Mouse (Mus musculus): ENCODE results near the gene Isca1. TPM values are rescaled to one million over a fixed set of nuclear protein-coding genes. Genes with fewer than 3 reads are reported as not detected.
"Not testable (repeated sequence)": the region's sequence is repeated elsewhere in the genome, so short reads cannot be mapped to it uniquely, and the experiment has no call there.

The Isca1 gene
- polyA plus RNA-seq, 1 experiment from 2014 or later = 213 TPM

DNA sequence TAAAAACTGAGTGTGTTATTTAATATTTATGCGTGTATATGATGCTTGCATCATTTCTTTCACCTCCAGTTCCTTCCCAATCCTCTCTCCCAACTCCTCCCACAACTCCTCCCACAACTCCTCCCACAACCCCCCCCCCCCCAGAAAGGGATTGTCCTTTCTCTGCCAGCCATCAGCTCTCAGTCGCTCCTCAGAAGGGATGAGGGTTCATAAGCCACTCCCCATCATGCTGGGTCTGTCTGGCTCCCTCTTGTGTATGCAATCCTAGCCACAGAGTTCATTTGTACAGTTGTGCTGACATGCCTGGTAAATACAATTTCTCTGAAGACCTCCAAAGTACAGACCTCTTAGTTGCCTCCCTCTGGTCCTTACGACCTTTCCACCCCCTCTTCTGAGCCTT lies 34.4 kb downstream of the Isca1 start:
- Histone ChIP-seq H3K36me3 (ENCODE audit: control insufficient read depth, insufficient read depth, low read length) (no peaks in the 10 kb centered on the region), H3K27ac (replicated peaks in 1 of 2; ENCODE audit: control insufficient read depth in 1 of 2, insufficient read depth in 1 of 2, low read depth in 2 of 2, low read length in 2 of 2) (no peak overlapping the region), H3K4me1 (ENCODE audit: control insufficient read depth in 2 of 2, insufficient read depth in 2 of 2, low read length in 2 of 2) (no peaks in the 10 kb centered on the region), H3K4me2 (ENCODE audit: low read length) (no peak overlapping the region), H3K9me3 (ENCODE audit: control insufficient read depth, low read length) (no peaks in the 10 kb centered on the region), H3K9ac (ENCODE audit: low read length) (no peak overlapping the region), H3K4me3 (ENCODE audit: control insufficient read depth in 1 of 2, insufficient read depth in 1 of 2, low read depth in 1 of 2, low read length in 2 of 2) (no peak overlapping the region), H3K27me3 (ENCODE audit: control insufficient read depth, insufficient read depth, low read length) (no peaks in the 10 kb centered on the region)
- ATAC-seq (ENCODE audit: insufficient number of reproducible peaks, insufficient read depth, low FRiP score, low read depth) = no peak
- 23% methylated on average over 3 of the region's 3 CpGs for WGBS

DNA sequence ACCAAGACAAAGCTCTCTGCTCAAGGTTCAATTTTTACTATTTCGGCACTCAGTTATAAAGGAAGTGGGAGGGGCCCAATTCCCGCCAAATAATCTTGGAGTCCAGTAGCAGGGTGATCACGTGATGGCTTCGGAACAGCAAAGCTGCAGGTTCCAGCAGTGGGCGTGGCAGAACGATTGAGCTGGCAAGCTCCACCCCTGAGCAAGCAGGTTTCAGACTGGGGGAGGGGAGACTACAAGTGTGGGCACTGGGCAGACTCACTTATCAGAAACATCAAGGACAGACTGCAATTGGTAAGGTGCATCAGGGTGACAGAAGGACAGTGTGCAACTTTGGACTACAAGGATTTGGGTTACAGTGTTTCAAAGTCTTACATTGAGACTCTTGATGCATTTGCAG lies 35.3 kb downstream of the Isca1 start:
- H3K36me3 ChIP-seq (ENCODE audit: control insufficient read depth, insufficient read depth, low read length); ATAC-seq (ENCODE audit: insufficient number of reproducible peaks, insufficient read depth, low FRiP score, low read depth); H3K27ac ChIP-seq (replicated peaks in 1 of 2; ENCODE audit: control insufficient read depth in 1 of 2, insufficient read depth in 1 of 2, low read depth in 2 of 2, low read length in 2 of 2); H3K4me3 ChIP-seq (ENCODE audit: control insufficient read depth in 1 of 2, insufficient read depth in 1 of 2, low read depth in 1 of 2, low read length in 2 of 2); H3K9me3 ChIP-seq (ENCODE audit: control insufficient read depth, low read length); H3K27me3 ChIP-seq (ENCODE audit: control insufficient read depth, insufficient read depth, low read length); H3K4me1 ChIP-seq (ENCODE audit: control insufficient read depth in 2 of 2, insufficient read depth in 2 of 2, low read length in 2 of 2); H3K4me2 ChIP-seq (ENCODE audit: low read length); H3K9ac ChIP-seq (ENCODE audit: low read length): not testable (repeated sequence)
- 38% methylated on average over 6 of the region's 6 CpGs for WGBS

DNA sequence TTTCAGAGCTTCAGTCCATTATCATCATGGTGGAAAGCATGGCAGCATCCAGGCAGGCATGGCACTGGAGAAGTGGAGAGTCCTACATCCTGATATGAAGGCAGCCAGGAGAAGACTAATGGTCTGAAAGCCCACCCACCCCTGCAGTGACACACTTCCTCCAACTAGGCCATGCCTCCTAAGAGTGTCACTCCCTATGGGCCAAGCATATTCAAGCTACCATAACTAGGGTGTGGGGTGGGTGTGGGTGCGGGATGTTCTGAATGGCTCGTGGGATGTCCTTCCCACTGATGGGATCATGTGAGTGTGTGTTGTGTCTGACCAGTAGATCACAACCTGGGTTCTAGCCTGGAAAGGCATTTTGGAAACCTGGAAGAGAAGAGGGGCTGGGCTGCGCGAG lies 35.7 kb downstream of the Isca1 start:
- 75% methylated on average over 2 of the region's 4 CpGs for WGBS
- Histone ChIP-seq H3K36me3 (ENCODE audit: control insufficient read depth, insufficient read depth, low read length) (no peaks in the 10 kb centered on the region), H3K4me3 (ENCODE audit: control insufficient read depth in 1 of 2, insufficient read depth in 1 of 2, low read depth in 1 of 2, low read length in 2 of 2) (no peak overlapping the region), H3K4me2 (ENCODE audit: low read length) (no peak overlapping the region), H3K27me3 (ENCODE audit: control insufficient read depth, insufficient read depth, low read length) (no peaks in the 10 kb centered on the region), H3K9ac (ENCODE audit: low read length) (no peak overlapping the region), H3K4me1 (ENCODE audit: control insufficient read depth in 2 of 2, insufficient read depth in 2 of 2, low read length in 2 of 2) (no peaks in the 10 kb centered on the region), H3K9me3 (ENCODE audit: control insufficient read depth, low read length) (no peaks in the 10 kb centered on the region), H3K27ac (replicated peaks in 1 of 2; ENCODE audit: control insufficient read depth in 1 of 2, insufficient read depth in 1 of 2, low read depth in 2 of 2, low read length in 2 of 2) (no peak overlapping the region)
- ATAC-seq (ENCODE audit: insufficient number of reproducible peaks, insufficient read depth, low FRiP score, low read depth) = no peak

DNA sequence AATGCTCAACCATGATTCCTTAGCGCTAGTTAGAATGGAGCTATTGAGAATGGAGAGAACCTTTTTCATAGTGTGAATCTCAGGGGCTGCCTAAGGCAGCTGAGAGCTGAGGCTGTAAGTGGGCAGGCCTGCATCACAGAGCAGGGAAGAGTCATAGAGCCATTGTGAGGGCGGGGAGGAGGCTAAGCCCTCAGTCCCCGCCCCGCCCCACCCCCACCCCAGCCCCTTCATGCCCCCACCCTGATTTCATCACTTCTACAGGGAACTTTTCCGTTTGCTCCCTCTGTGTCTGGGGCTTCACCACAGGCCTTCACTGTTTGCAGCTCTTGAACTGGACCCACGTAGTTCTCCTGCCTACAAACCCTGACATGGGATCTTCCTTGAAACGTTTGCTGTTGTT lies 38.0 kb downstream of the Isca1 start, which contains the start of gene Spata31d1d:
Gene Spata31d1d (minus strand): TSS at position 101 of the 400 bp plus-strand sequence.
- Histone ChIP-seq H3K27me3 (ENCODE audit: control insufficient read depth, insufficient read depth, low read length) (no peaks in the 10 kb centered on the region; the same call in 1 of the 2 replicates), H3K4me3 (ENCODE audit: control insufficient read depth in 1 of 2, insufficient read depth in 1 of 2, low read depth in 1 of 2, low read length in 2 of 2) (no peak within 1 kb of the TSS), H3K4me1 (ENCODE audit: control insufficient read depth in 2 of 2, insufficient read depth in 2 of 2, low read length in 2 of 2) (peaks cover 0 to 3% of the 10 kb centered on the region in 2 experiments; a peak in 1 of 4 replicates), H3K9me3 (ENCODE audit: control insufficient read depth, low read length) (no peaks in the 10 kb centered on the region), H3K9ac (ENCODE audit: low read length) (no peak within 1 kb of the TSS), H3K27ac (replicated peaks in 1 of 2; ENCODE audit: control insufficient read depth in 1 of 2, insufficient read depth in 1 of 2, low read depth in 2 of 2, low read length in 2 of 2) (no peak within 1 kb of the TSS), H3K36me3 (ENCODE audit: control insufficient read depth, insufficient read depth, low read length) (no peaks in the 10 kb centered on the region), H3K4me2 (ENCODE audit: low read length) (no peak within 1 kb of the TSS)
- 28% methylated on average over 7 of the region's 7 CpGs for WGBS
- no peak for ATAC-seq (ENCODE audit: insufficient number of reproducible peaks, insufficient read depth, low FRiP score, low read depth)

DNA sequence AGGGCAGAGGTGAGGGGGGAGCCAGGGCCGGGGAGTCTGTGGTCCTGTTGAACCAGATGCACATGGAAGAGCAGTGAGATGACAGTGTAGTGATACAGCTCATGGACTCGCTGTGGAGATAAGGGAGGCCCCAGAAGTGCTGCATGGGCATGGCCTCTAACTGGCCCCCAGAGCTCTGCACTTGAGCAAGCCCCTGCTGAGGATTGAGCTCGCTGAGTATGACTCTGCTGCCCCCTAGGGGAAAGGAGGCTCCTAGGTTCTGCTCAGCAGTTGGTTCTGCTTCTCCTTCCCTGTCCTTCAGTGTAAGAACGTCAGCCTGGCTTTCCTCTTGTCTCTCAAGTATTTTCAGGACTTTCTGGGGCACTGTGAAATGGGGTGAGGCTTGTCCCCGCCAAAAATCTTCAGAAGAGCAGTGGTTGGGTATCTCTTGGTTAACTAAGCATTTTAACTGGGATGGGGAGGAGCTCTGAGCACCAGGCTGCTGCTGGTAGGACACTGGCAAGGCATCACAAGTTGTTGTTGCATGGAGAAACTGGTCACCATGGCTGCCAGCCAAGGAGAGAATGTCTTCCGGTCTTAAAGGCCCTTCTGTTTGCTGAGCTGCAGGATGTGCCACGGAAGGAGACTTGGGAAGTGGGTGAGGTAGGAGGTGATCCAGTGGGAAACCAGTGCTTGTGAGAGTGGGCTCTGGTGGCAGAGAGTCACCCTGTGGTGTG lies 41.1 kb downstream of the Isca1 start:
- Histone ChIP-seq H3K9me3 (ENCODE audit: control insufficient read depth, low read length) (no peaks in the 10 kb centered on the region), H3K36me3 (ENCODE audit: control insufficient read depth, insufficient read depth, low read length) (no peaks in the 10 kb centered on the region), H3K4me3 (ENCODE audit: control insufficient read depth in 1 of 2, insufficient read depth in 1 of 2, low read depth in 1 of 2, low read length in 2 of 2) (no peak overlapping the region), H3K4me2 (ENCODE audit: low read length) (no peak overlapping the region), H3K27me3 (ENCODE audit: control insufficient read depth, insufficient read depth, low read length) (no peaks in the 10 kb centered on the region; the same call in none of the 2 replicates), H3K9ac (ENCODE audit: low read length) (no peak overlapping the region), H3K27ac (replicated peaks in 1 of 2; ENCODE audit: control insufficient read depth in 1 of 2, insufficient read depth in 1 of 2, low read depth in 2 of 2, low read length in 2 of 2) (no peak overlapping the region), H3K4me1 (ENCODE audit: control insufficient read depth in 2 of 2, insufficient read depth in 2 of 2, low read length in 2 of 2) (peaks cover 4 to 7% of the 10 kb centered on the region in 2 experiments; a peak in 2 of 4 replicates)
- 13% methylated on average over 7 of the region's 7 CpGs for WGBS
- ATAC-seq (ENCODE audit: insufficient number of reproducible peaks, insufficient read depth, low FRiP score, low read depth) = peak; percentile 62; the same call in 1 of the 2 replicates

DNA sequence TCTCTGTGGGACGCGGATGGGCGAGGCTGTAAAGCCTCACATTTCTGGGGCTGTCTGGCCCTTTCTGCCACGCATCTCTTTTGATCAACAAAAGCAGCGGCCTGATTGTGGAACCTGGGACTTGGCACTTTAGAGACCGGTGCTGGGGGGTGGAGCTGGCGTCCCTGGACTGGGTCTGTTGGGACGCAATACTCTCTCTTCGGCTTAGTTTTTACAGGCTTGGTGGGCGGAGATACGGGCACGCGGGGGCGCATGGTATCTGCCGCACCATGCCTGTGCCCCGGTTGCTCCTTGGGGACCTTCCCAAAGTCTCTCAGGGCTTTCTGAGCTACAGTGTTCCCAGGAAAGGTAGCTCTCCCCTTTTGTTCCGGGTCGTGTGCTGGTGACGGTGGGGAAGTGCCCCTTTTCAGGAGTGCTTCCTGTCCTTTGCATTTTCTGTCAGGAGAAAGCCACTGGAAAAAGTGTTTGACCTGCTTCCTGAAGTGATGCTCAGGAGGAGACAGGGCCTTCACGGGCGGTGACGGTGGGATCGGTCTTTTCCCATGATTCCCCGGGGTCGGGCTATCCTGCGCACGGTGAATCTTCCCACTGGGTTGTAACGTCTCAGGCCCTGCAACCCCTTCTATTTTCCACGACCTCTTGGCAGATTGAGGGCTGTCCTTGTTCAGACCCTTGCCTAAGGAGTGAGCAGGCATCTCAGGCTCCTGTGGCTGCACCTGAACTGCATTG lies 43.3 kb downstream of the Isca1 start:
- no peaks in the 10 kb centered on the region for H3K9me3 ChIP-seq (ENCODE audit: control insufficient read depth, low read length)
- H3K27ac ChIP-seq (replicated peaks in 1 of 2; ENCODE audit: control insufficient read depth in 1 of 2, insufficient read depth in 1 of 2, low read depth in 2 of 2, low read length in 2 of 2) = no peak overlapping the region
- peak overlapping the region; percentile 23 to 24; a peak in 3 of 4 replicates for H3K4me3 ChIP-seq (ENCODE audit: control insufficient read depth in 1 of 2, insufficient read depth in 1 of 2, low read depth in 1 of 2, low read length in 2 of 2)
- no peaks in the 10 kb centered on the region for H3K36me3 ChIP-seq (ENCODE audit: control insufficient read depth, insufficient read depth, low read length)
- H3K4me2 ChIP-seq (ENCODE audit: low read length) = peak overlapping the region; percentile 62
- peak overlapping the region; percentile 47; the same call in 1 of the 2 replicates for H3K9ac ChIP-seq (ENCODE audit: low read length)
- WGBS = 19% methylated on average over 29 of the region's 29 CpGs
- peaks cover 4 to 7% of the 10 kb centered on the region in 2 experiments; a peak in 2 of 4 replicates for H3K4me1 ChIP-seq (ENCODE audit: control insufficient read depth in 2 of 2, insufficient read depth in 2 of 2, low read length in 2 of 2)
- no peak for ATAC-seq (ENCODE audit: insufficient number of reproducible peaks, insufficient read depth, low FRiP score, low read depth)
- no peaks in the 10 kb centered on the region; the same call in none of the 2 replicates for H3K27me3 ChIP-seq (ENCODE audit: control insufficient read depth, insufficient read depth, low read length)

DNA sequence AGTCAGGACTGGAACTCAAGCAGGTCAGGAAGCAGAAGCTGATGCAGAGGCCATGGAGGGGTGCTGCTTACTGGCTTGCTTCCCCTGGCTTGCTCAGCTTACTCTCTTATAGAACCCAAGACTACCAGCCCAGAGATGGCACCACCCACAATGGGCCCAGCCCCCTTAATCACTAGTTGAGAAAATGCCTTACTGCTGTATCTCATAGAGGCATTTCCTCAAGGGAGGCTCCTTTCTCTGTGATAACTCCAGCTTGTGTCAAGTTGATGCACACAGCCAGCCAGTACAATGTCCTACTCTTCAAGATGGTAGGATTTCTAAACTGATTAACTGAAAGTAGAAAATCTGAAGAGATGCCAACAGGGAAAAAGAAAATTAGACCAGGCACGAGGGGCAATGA lies 47.5 kb downstream of the Isca1 start:
- not testable (repeated sequence) for H3K4me1 ChIP-seq (ENCODE audit: control insufficient read depth in 2 of 2, insufficient read depth in 2 of 2, low read length in 2 of 2); H3K36me3 ChIP-seq (ENCODE audit: control insufficient read depth, insufficient read depth, low read length); H3K4me3 ChIP-seq (ENCODE audit: control insufficient read depth in 1 of 2, insufficient read depth in 1 of 2, low read depth in 1 of 2, low read length in 2 of 2); H3K4me2 ChIP-seq (ENCODE audit: low read length); ATAC-seq (ENCODE audit: insufficient number of reproducible peaks, insufficient read depth, low FRiP score, low read depth); H3K27ac ChIP-seq (replicated peaks in 1 of 2; ENCODE audit: control insufficient read depth in 1 of 2, insufficient read depth in 1 of 2, low read depth in 2 of 2, low read length in 2 of 2); H3K9me3 ChIP-seq (ENCODE audit: control insufficient read depth, low read length); H3K9ac ChIP-seq (ENCODE audit: low read length); H3K27me3 ChIP-seq (ENCODE audit: control insufficient read depth, insufficient read depth, low read length)
- WGBS = 71% methylated on average over 1 of the region's 1 CpGs
